Mouse (Mus musculus) lung, postnatal 25 days (tissue): Measurements from ENCODE around the gene Glt28d2.

Experiments used
- DNase-seq: peaks from one replicate; pipeline ENCODE4 v3.0.0; 2022; ENCODE audit warnings: low spot score

Glt28d2 gene

DNA sequence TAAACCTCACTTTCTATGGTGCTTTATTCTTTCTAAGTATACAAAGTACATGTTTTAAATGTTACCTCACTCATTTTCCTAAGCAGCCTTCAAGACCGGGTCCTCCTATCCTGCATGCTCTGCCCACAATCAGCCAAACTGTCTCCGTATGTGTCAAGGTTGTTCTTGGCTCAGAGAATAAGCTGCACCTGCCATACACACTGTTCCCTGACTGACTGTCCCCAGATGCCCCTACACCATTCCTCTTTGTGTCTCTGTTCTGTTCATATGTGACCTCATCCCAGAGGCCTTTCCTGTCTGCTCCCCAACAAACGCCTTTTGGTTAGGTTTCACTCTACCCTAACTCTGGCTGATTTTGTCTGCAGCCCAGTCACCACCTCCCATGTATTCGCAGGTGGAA lies 60.0 kb downstream of the Glt28d2 start:
- DNase-seq = no peak

DNA sequence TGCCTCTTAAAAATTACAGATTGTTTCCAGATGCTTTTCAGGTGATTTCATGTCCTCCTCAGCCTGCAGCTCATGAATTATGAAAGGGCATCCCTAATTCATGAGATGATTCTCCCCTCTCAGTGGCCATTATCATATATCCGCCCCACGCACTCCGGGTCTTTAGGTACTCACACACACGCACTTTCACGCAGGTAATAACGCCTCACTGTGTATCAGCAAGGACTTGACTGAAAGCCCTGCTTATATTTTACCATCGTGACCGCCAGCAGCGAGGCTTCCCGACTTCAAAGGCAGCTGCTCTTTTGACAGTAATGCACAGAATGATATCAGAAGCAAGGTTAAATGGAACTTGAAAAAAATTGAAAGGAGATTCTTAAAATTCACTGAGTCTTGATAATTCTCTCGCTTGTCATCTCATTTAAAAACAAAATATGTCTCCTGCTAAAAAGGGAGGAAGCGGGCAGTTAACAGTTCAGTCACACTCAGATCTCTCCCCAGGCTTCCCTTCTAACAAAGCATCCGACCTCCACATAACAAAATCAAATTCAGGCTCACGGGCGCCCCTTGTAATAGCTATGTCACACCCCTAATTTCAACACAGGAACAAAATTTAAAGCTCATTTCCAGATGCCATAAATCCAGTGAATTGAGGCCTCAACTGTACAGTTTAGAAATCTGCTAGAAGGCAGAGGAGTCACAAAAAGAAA lies 66.3 kb downstream of the Glt28d2 start:
- no peak for DNase-seq
